Comparison of ENCODE assay signal across 7 mouse cellular contexts in the genomic region with DNA sequence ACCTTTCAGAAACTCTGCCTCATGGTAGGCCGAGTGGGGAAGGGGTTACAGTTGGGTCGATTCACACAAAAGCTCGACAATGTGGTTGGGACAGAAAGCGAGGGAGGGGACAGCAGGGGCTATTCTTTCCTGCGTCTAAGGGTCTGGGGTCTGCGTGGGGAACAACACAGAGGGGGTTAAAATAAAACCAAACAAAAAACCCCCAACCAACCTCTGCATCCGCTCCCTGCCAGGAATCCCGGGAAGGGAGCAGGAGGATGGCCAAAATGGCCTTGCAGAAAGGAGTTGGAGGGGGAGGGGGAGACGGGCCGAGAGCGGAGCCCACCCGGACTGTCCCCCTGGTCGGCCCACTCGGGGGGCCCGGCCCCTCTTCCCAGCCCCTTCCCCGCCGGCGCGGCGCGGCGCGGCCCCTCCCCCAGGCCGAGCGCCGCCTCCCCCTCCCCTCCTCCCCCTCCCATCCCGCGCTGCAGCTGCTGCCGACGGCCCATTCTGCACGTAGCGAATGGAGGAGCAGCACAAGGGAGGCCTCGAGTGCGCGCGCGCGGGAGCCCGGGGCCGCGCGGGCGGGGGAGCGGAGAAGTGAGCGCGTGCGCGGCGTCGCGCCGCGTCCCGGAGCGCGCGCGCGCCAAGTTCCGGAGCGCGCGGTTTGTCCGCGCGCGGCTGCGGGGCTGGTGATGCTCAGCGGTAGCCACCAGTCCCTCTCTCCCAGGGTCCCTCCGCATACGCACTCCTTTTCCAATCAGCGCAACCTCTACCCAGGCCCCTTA. TPM values are rescaled to one million over a fixed set of nuclear protein-coding genes. Genes with fewer than 3 reads are reported as not detected.
A peak's percentile ranks its signal among the peaks of the same experiment; 100 is the strongest.
DNase-seq lines count a peak whose midpoint lies in the region; ATAC-seq and TF ChIP-seq lines count a peak whose summit lies in the region.

No protein-coding gene starts in this region.

- H3K4me1 ChIP-seq in embryonic facial prominence, embryonic 10.5 days = peaks cover 56% of the 10 kb centered on the region
- H3K4me1 ChIP-seq in kidney, embryonic 14.5 days (ENCODE audit: control insufficient read depth, insufficient read depth, low read length) = peaks cover 27% of the 10 kb centered on the region
- peaks cover 37% of the 10 kb centered on the region for H3K4me1 ChIP-seq in stomach, embryonic 16.5 days (ENCODE audit: control insufficient read depth, insufficient read depth, low read length)

- ATAC-seq in kidney, embryonic 14.5 days (ENCODE audit: low FRiP score, low TSS enrichment) = peak; percentile 70
- peak; percentile 73 for ATAC-seq in stomach, embryonic 16.5 days (ENCODE audit: insufficient read depth, low FRiP score)

- H3K4me2 ChIP-seq in kidney, embryonic 14.5 days (replicated peaks; ENCODE audit: low read depth, low read length) = peak overlapping the region; percentile 74
- H3K4me2 ChIP-seq in myocyte (ENCODE audit: low read depth) = peak overlapping the region; percentile 99
- peak overlapping the region; percentile 83 for H3K4me2 ChIP-seq in stomach, embryonic 16.5 days (ENCODE audit: low read depth, low read length)

- no peaks in the 10 kb centered on the region for H3K36me3 ChIP-seq in embryonic facial prominence, embryonic 10.5 days (replicated peaks)
- H3K36me3 ChIP-seq in kidney, embryonic 14.5 days (ENCODE audit: control insufficient read depth, insufficient read depth, low read length) = no peaks in the 10 kb centered on the region
- no peaks in the 10 kb centered on the region for H3K36me3 ChIP-seq in myocyte (ENCODE audit: control insufficient read depth, insufficient read depth)
- H3K36me3 ChIP-seq in stomach, embryonic 16.5 days (ENCODE audit: control insufficient read depth, insufficient read depth, low read length) = no peaks in the 10 kb centered on the region

- H3ac ChIP-seq in myocyte (ENCODE audit: control insufficient read depth, insufficient read length) = peak overlapping the region; percentile 56

- H3K27ac ChIP-seq in embryonic facial prominence, embryonic 10.5 days (replicated peaks) = peak overlapping the region; percentile 94
- peak overlapping the region; percentile 94 for H3K27ac ChIP-seq in kidney, embryonic 14.5 days (ENCODE audit: low read depth, low read length)
- H3K27ac ChIP-seq in stomach, embryonic 16.5 days (ENCODE audit: low read length) = peak overlapping the region; percentile 98

- H3K4me3 ChIP-seq in embryonic facial prominence, embryonic 10.5 days = peak overlapping the region; percentile 58
- H3K4me3 ChIP-seq in kidney, embryonic 14.5 days (ENCODE audit: low read length) = peak overlapping the region; percentile 45
- H3K4me3 ChIP-seq in myocyte = peak overlapping the region; percentile 36
- H3K4me3 ChIP-seq in stomach, embryonic 16.5 days (replicated peaks; ENCODE audit: low read length) = peak overlapping the region; percentile 52

- H3K9ac ChIP-seq in kidney, embryonic 14.5 days (ENCODE audit: low read depth, low read length) = peak overlapping the region; percentile 73
- peak overlapping the region; percentile 84 for H3K9ac ChIP-seq in stomach, embryonic 16.5 days (ENCODE audit: low read length)

- peak; percentile 90 to 92 for DNase-seq in adrenal gland, postnatal 36 days
- peak; percentile 97 for DNase-seq in embryonic facial prominence, embryonic 10.5 days (ENCODE audit: low spot score)
- peak; percentile 75 to 78 for DNase-seq in heart, adult 9 months (ENCODE audit: low spot score in 2 of 2)
- DNase-seq in liver = peak; percentile 92

- H3K27me3 ChIP-seq in embryonic facial prominence, embryonic 10.5 days (replicated peaks; ENCODE audit: low read depth, poor library complexity, severe bottlenecking) = peaks cover 32% of the 10 kb centered on the region
- H3K27me3 ChIP-seq in kidney, embryonic 14.5 days (ENCODE audit: control insufficient read depth, insufficient read depth, low read length) = no peaks in the 10 kb centered on the region
- H3K27me3 ChIP-seq in myocyte (ENCODE audit: control insufficient read depth, insufficient read depth, insufficient read length) = no peaks in the 10 kb centered on the region
- H3K27me3 ChIP-seq in stomach, embryonic 16.5 days (ENCODE audit: control insufficient read depth, insufficient read depth, low read length) = no peaks in the 10 kb centered on the region

- under 1% methylated on average over 66 of the region's 72 CpGs for WGBS in embryonic facial prominence, embryonic 10.5 days
- under 1% methylated on average over 44 of the region's 72 CpGs for WGBS in kidney, embryonic 14.5 days
- WGBS in stomach, embryonic 16.5 days = under 1% methylated on average over 63 of the region's 72 CpGs

- no peaks in the 10 kb centered on the region for H3K79me2 ChIP-seq in myocyte (ENCODE audit: control insufficient read depth, insufficient read depth)

- no peaks in the 10 kb centered on the region for H3K9me3 ChIP-seq in embryonic facial prominence, embryonic 10.5 days
- no peaks in the 10 kb centered on the region for H3K9me3 ChIP-seq in kidney, embryonic 14.5 days (ENCODE audit: control insufficient read depth, low read length)
- H3K9me3 ChIP-seq in stomach, embryonic 16.5 days (replicated peaks; ENCODE audit: control insufficient read depth, low read length) = no peaks in the 10 kb centered on the region

- TF ChIP-seq POLR2A in myocyte (IDR thresholded peaks at IDR 0.05; ENCODE audit: insufficient read length, low read depth) = peak; percentile 70

TF ChIP-seq in myocyte, 11 proteins besides CTCF, POLR2A, EP300 and RAD21:
- no peak for TF ChIP-seq USF1 (IDR thresholded peaks at IDR 0.05; ENCODE audit: low read depth)
- peak; percentile 28 for TF ChIP-seq TCF3 (IDR thresholded peaks at IDR 0.05; ENCODE audit: insufficient read length, low read depth)
- TF ChIP-seq E2F4 (IDR thresholded peaks at IDR 0.05; ENCODE audit: insufficient read depth) = peak; percentile 10
- TF ChIP-seq POLR2AphosphoS2 (IDR thresholded peaks at IDR 0.05; ENCODE audit: insufficient read length, low read depth) = peak; percentile 1
- TF ChIP-seq TCF12 (IDR thresholded peaks at IDR 0.05; ENCODE audit: insufficient read depth, poor library complexity, severe bottlenecking) = peak; percentile 7
- TF ChIP-seq MYOG (IDR thresholded peaks at IDR 0.05; ENCODE audit: control insufficient read depth in 1 of 3, insufficient read depth in 1 of 3, insufficient read length in 2 of 3, low read depth in 2 of 3) = peak in 2 of 3 experiments; percentile 82 to 88
- TF ChIP-seq REST (IDR thresholded peaks at IDR 0.05; ENCODE audit: insufficient read depth, insufficient read length) = no peak
- peak in 2 of 3 experiments; percentile 88 to 92 for TF ChIP-seq MYOD1 (IDR thresholded peaks at IDR 0.05; ENCODE audit: control insufficient read depth in 1 of 3, insufficient read length in 2 of 3, low read depth in 2 of 3)
- TF ChIP-seq CEBPB (IDR thresholded peaks at IDR 0.05; ENCODE audit: insufficient read depth, poor library complexity, severe bottlenecking) = no peak

RNA-seq across cellular contexts. Expression of gene 1600014C23Rik, which starts 2.9 kb away (rescaled TPM):
- not detected for total RNA-seq in adrenal gland, postnatal 36 days (2021)
- not detected in 2 replicates for polyA plus RNA-seq in embryonic facial prominence, embryonic 10.5 days (2016; fragmentation: Nextera tagmentation; extraction: Ambion mirVana)
- 0.62 TPM in 1 of 2 replicates, not detected in the other for polyA plus RNA-seq in kidney, embryonic 14.5 days (2014; fragmentation: Nextera tagmentation; extraction: Ambion mirVana)
- polyA plus RNA-seq in myocyte (2012; fragmentation: generic; extraction: Trizol) = 0.17 TPM
- not detected in 2 replicates for polyA plus RNA-seq in stomach, embryonic 16.5 days (2015; fragmentation: Nextera tagmentation; extraction: Ambion mirVana)

RNA-seq across cellular contexts. Expression of gene Tmem63b, which starts 49.8 kb away (rescaled TPM):
- total RNA-seq in adrenal gland, postnatal 36 days (2021) = 10 to 100 TPM; 40.0 to 45.2 TPM
- 41.6 and 51.6 TPM in 2 replicates for polyA plus RNA-seq in embryonic facial prominence, embryonic 10.5 days (2016; fragmentation: Nextera tagmentation; extraction: Ambion mirVana)
- 23.1 and 28.0 TPM in 2 replicates for polyA plus RNA-seq in kidney, embryonic 14.5 days (2014; fragmentation: Nextera tagmentation; extraction: Ambion mirVana)
- polyA plus RNA-seq in myocyte (2012; fragmentation: generic; extraction: Trizol) = 58.4 TPM
- polyA plus RNA-seq in stomach, embryonic 16.5 days (2015; fragmentation: Nextera tagmentation; extraction: Ambion mirVana) = 33.6 and 34.4 TPM in 2 replicates

RNA-seq across cellular contexts. Expression of gene Mrpl14, which starts 50.4 kb away (rescaled TPM):
- 100 to 1,000 TPM; 115 to 118 TPM for total RNA-seq in adrenal gland, postnatal 36 days (2021)
- polyA plus RNA-seq in embryonic facial prominence, embryonic 10.5 days (2016; fragmentation: Nextera tagmentation; extraction: Ambion mirVana) = 156 and 170 TPM in 2 replicates
- polyA plus RNA-seq in kidney, embryonic 14.5 days (2014; fragmentation: Nextera tagmentation; extraction: Ambion mirVana) = 154 and 192 TPM in 2 replicates
- 276 TPM for polyA plus RNA-seq in myocyte (2012; fragmentation: generic; extraction: Trizol)
- 142 and 152 TPM in 2 replicates for polyA plus RNA-seq in stomach, embryonic 16.5 days (2015; fragmentation: Nextera tagmentation; extraction: Ambion mirVana)

Comparison
In these comparisons a context has a peak if more than half of its experiments do, and no peak if none do; other contexts are left out.
1. Peak in every context shown above with its lines: DNase-seq, ATAC-seq, H3K4me3 ChIP-seq and H3K27ac ChIP-seq.